Mouse (Mus musculus) embryonic fibroblast, embryonic 13.5 days (primary cell): ENCODE measurements around the gene Mrgprb8.
"Not testable (repeated sequence)": the region's sequence is repeated elsewhere in the genome, so short reads cannot be mapped to it uniquely, and the experiment has no call there.

Source experiments
- CTCF ChIP-seq: IDR thresholded peaks from 2 replicates; pipeline ENCODE4 v1.5.1; 2011; ENCODE audit warnings: mild to moderate bottlenecking, control low read depth, low read length, moderate library complexity, borderline replicate concordance; ENCODE audit not compliant: insufficient read depth
- POLR2A ChIP-seq: IDR thresholded peaks from 2 replicates; pipeline ENCODE4 v1.6.1; 2011; ENCODE audit warnings: low read depth, mild to moderate bottlenecking, control low read depth, low read length, moderate library complexity

GRCm38 (mm10) chr7:48435936-48436335 is 47.6 kb downstream of the Mrgprb8 start:
- not testable (repeated sequence) for TF ChIP-seq CTCF, POLR2A
